Mouse (Mus musculus) heart, embryonic 14.5 days (tissue): ENCODE measurements at regions not wholly inside any gene's neighbourhood (a gene's known extent, or its start where the extent isn't known, plus 50 kb on each side); places are given as distances from the start of the nearest gene placed in this dataset.
"Not testable (repeated sequence)": the region's sequence is repeated elsewhere in the genome, so short reads cannot be mapped to it uniquely, and the experiment has no call there.

Experiments
- ATAC-seq: fragments of 200-750 bp; cut with Nextera tagmentation; 2 replicates; pipeline ENCODE4 v1.8.0; 2017; ENCODE audit warnings: low read depth, moderate TSS enrichment; ENCODE audit not compliant: insufficient number of reproducible peaks, insufficient read depth, low FRiP score
- H3K27ac ChIP-seq, 2 experiments: fragments of 200-500 bp in 1 of 2; fragments of 300-500 bp in 1 of 2; sonication (generic) in 1 of 2; replicated peaks in 1 of 2; 2 replicates each; pipeline ENCODE4 v1.5.1; 2012 to 2014; ENCODE audit warnings: low read depth in 2 of 2, low read length in 2 of 2, control low read depth in 1 of 2, mild to moderate bottlenecking in 1 of 2, mixed read lengths in 1 of 2; ENCODE audit not compliant: control insufficient read depth in 1 of 2, insufficient read depth in 1 of 2
- H3K27me3 ChIP-seq: fragments of 300-500 bp; sonication (generic); 2 replicates; pipeline ENCODE4 v1.6.1; 2014; ENCODE audit warnings: mild to moderate bottlenecking, low read length, control low read depth; ENCODE audit not compliant: control insufficient read depth, insufficient read depth
- H3K36me3 ChIP-seq: fragments of 300-500 bp; sonication (generic); 2 replicates; pipeline ENCODE4 v1.6.1; 2014; ENCODE audit warnings: mild to moderate bottlenecking, control low read depth, low read length, mixed read lengths; ENCODE audit not compliant: control insufficient read depth, insufficient read depth
- H3K4me1 ChIP-seq, 2 experiments: fragments of 200-500 bp in 1 of 2; fragments of 300-500 bp in 1 of 2; sonication (generic) in 1 of 2; 2 replicates each; pipeline ENCODE4 v1.6.1; 2012 to 2014; ENCODE audit warnings: low read length in 2 of 2, control low read depth in 1 of 2, mixed read lengths in 1 of 2; ENCODE audit not compliant: control insufficient read depth in 2 of 2, insufficient read depth in 2 of 2
- H3K4me2 ChIP-seq: fragments of 300-500 bp; sonication (generic); 2 replicates; pipeline ENCODE4 v1.6.1; 2014; ENCODE audit warnings: mild to moderate bottlenecking, low read length
- H3K4me3 ChIP-seq, 2 experiments: fragments of 200-500 bp in 1 of 2; fragments of 300-500 bp in 1 of 2; sonication (generic) in 1 of 2; 2 replicates each; pipeline ENCODE4 v1.5.1; 2012 to 2014; ENCODE audit warnings: low read length in 2 of 2, mild to moderate bottlenecking in 2 of 2, control low read depth in 1 of 2, low read depth in 1 of 2, moderate library complexity in 1 of 2; ENCODE audit not compliant: control insufficient read depth in 1 of 2, insufficient read depth in 1 of 2
- H3K9ac ChIP-seq: fragments of 300-500 bp; sonication (generic); 2 replicates; pipeline ENCODE4 v1.6.1; 2014; ENCODE audit warnings: mild to moderate bottlenecking, low read length
- H3K9me3 ChIP-seq: fragments of 300-500 bp; sonication (generic); 2 replicates; pipeline ENCODE4 v1.6.1; 2016; ENCODE audit warnings: low read length, control low read depth; ENCODE audit not compliant: control insufficient read depth
- WGBS: fragments of 180-500 bp; shearing (Covaris S2); extraction: QIAGEN DNeasy Blood & Tissue Kit; methylation state at CpG from one replicate; pipeline ENCODE4 v1.1.7; 2014; 5-methylcytosine and 5-hydroxymethylcytosine counted together

DNA sequence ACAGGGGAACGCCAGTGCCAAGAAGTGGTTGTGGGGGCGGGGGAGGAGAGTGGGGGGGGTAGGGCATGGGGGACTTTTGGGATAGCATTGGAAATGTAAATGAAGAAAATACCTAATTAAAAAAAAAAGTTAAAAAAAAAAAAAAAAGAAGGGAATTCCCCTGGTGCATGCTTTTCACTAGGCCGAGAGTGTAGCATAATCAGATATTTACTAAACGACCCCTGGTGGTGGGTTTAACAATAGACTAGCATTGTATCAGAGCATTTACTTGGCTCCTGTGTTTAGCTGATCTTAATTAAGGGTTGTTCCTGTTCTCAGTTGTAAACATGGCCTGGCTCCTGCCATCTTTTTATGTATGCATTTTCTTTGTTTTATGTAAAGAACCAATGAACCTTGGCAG, 126.2 kb upstream of the Fam3c start:
- H3K36me3 ChIP-seq, ATAC-seq, H3K9ac ChIP-seq, H3K27ac ChIP-seq, H3K4me1 ChIP-seq, H3K4me2 ChIP-seq, H3K9me3 ChIP-seq, H3K4me3 ChIP-seq, H3K27me3 ChIP-seq: not testable (repeated sequence)
- 80% methylated on average over 4 of the region's 4 CpGs for WGBS

DNA sequence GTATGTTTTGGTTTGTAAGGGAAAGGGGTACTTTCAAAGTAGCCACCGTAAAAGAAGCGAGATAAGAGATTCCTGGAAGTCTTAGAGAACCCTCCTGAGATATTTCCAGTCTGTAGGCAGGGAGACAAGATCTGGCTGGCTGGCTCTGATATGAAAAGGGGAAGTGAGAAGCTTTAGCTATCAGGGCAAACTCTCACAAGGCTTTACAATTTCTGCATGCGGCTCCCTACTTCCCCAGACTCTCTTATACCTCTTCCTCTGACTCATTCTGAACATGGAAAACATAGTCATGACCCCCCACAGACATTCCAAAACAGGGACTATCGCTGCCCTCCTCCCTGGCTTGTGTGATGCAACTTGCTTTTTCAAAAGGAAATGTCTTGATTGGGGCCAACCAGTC, 118.6 kb upstream of the Fam3c start:
- no peaks in the 10 kb centered on the region for H3K9me3 ChIP-seq
- WGBS, result 37% methylated on average over 4 of the region's 4 CpGs
- H3K4me1 ChIP-seq, result no peaks in the 10 kb centered on the region
- H3K9ac ChIP-seq, result no peak overlapping the region
- no peak overlapping the region for H3K4me2 ChIP-seq
- no peak overlapping the region for H3K4me3 ChIP-seq
- H3K36me3 ChIP-seq, result no peaks in the 10 kb centered on the region
- no peak for ATAC-seq
- H3K27ac ChIP-seq, result no peak overlapping the region
- no peaks in the 10 kb centered on the region for H3K27me3 ChIP-seq

DNA sequence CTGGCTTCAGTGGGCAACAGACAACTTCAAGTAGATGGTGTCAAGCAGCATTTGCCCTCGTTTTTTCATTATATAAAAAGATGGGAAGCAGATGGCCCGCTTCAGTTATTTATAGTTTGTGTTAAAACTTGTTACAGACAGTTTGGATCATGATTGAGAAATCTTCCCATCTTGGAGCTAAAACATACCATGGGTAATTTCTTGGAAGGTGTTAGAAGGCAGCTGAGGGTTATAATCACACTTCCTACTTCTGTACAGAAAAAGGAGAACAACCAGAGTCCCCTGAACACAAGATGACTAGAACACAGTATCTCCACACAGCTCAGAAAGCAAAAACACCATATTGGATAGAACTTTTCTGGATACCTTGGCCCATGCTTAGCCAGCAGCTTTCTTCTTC, 118.0 kb upstream of the Fam3c start:
- 53% methylated on average over 2 of the region's 2 CpGs for WGBS
- no peak overlapping the region for H3K9ac ChIP-seq
- H3K9me3 ChIP-seq, result no peaks in the 10 kb centered on the region
- H3K4me1 ChIP-seq, result no peaks in the 10 kb centered on the region
- no peak overlapping the region for H3K4me3 ChIP-seq
- no peaks in the 10 kb centered on the region for H3K36me3 ChIP-seq
- H3K4me2 ChIP-seq, result no peak overlapping the region
- H3K27me3 ChIP-seq, result no peaks in the 10 kb centered on the region
- no peak overlapping the region for H3K27ac ChIP-seq
- no peak for ATAC-seq

DNA sequence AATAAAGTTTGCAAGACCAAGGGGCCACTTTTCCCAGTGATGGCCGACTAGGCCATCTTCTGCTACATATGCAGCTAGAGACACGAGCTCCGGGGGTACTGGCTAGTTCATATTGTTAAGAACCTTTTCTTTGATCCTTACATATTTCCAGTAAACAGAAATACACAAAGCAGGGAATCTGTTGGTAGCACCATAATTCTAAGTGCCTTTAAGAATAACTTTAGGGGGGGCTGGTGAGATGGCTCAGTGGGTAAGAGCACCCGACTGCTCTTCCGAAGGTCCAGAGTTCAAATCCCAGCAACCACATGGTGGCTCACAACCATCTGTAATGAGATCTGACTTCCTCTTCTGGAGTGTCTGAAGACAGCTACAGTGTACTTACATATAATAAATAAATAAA, 116.4 kb upstream of the Fam3c start:
- not testable (repeated sequence) for H3K27ac ChIP-seq, H3K4me1 ChIP-seq, ATAC-seq, H3K27me3 ChIP-seq, H3K36me3 ChIP-seq, H3K9me3 ChIP-seq, H3K9ac ChIP-seq, H3K4me3 ChIP-seq, H3K4me2 ChIP-seq
- WGBS, result 86% methylated on average over 5 of the region's 5 CpGs

DNA sequence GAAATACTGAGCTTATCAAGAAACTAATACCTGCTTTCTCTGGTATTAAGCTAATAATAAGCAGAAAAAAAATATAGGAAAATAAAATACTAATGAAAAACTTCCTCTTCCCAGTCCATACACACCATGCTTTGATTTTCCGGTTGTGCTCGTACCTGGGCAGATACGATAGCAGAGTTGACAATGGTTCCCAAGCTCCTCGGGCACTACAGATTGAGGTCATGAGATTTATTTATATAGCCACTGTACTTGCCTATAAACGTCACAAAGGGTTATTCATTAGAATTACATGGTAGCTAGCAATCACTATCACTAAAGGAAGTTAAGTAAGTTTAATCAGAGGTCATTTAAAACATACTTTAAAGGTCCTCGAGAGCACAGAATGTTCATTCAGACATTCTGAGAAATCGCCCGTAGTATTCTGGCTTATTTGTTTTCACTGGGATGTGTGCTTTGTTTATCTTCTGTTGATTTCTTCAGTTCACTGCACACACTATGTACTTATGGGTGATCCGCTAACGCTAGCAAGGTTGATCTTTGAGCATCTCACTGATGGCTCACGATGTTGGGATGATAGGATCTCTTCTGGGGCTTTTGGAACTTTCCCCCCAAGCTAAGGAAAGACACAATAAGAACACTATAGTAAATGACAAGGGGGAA, 111.4 kb upstream of the Fam3c start:
- no peak overlapping the region for H3K9ac ChIP-seq
- no peaks in the 10 kb centered on the region for H3K27me3 ChIP-seq
- no peaks in the 10 kb centered on the region for H3K36me3 ChIP-seq
- no peak overlapping the region for H3K4me3 ChIP-seq
- H3K27ac ChIP-seq, result no peak overlapping the region
- no peaks in the 10 kb centered on the region for H3K4me1 ChIP-seq
- H3K4me2 ChIP-seq, result no peak overlapping the region
- 79% methylated on average over 11 of the region's 11 CpGs for WGBS
- H3K9me3 ChIP-seq, result no peaks in the 10 kb centered on the region
- ATAC-seq, result no peak

DNA sequence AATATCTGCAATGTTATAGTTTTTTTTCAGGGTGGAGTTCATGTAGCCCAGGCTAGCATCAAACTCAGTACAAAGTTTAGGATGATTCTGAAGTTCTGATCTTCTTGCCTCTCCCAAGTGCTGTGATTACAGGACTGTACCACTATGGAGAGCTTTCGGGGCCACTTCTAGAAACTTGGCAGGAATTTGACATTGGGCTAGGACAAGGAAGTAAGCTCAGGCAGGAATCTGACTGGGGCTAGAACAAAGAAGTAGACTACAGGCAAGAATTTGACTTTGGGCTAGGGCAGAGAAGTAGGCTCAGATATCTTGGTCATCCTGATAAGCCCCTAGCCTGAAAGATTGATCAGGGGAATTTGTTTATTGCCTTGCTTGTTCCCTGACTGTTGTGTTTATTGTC, 109.9 kb upstream of the Fam3c start:
- H3K4me3 ChIP-seq, result no peak overlapping the region
- no peak overlapping the region for H3K9ac ChIP-seq
- ATAC-seq, result no peak
- no peak overlapping the region for H3K4me2 ChIP-seq
- no peak overlapping the region for H3K27ac ChIP-seq
- 79% methylated on average over 1 of the region's 1 CpGs for WGBS
- no peaks in the 10 kb centered on the region for H3K4me1 ChIP-seq
- H3K36me3 ChIP-seq, result no peaks in the 10 kb centered on the region
- no peaks in the 10 kb centered on the region for H3K9me3 ChIP-seq
- H3K27me3 ChIP-seq, result no peaks in the 10 kb centered on the region

DNA sequence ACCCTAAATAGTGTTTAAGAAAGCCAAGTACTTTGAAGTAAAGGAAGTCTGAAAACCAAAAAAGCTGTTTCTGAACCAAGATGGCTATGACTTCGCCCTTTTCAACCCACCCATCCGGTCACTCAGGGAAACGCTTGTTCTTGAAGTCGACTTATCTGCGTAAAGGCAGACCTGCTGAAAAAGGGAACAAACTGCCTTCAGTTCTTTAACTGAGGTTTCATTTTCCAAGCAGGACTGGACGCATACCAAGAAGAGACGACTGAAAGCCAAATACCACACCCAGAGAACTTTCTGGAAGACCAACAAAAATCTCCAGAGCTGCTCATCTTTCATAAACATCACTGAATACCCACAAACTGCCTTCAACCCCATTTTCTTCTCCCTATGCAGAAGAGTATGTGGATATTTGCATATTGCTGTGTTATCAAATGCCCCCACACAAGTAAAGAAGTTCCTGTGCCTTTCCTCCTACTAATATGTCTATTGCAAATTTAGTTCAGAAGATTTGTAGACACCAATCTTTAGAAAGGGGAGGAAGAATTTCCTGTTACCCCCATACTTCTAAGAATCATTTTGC, 103.5 kb upstream of the Fam3c start:
- H3K27me3 ChIP-seq, result no peaks in the 10 kb centered on the region
- H3K9me3 ChIP-seq, result no peaks in the 10 kb centered on the region
- H3K4me1 ChIP-seq, result no peaks in the 10 kb centered on the region
- no peak overlapping the region for H3K4me2 ChIP-seq
- H3K27ac ChIP-seq, result no peak overlapping the region
- no peak overlapping the region for H3K4me3 ChIP-seq
- 67% methylated on average over 7 of the region's 7 CpGs for WGBS
- no peak for ATAC-seq
- H3K36me3 ChIP-seq, result no peaks in the 10 kb centered on the region
- no peak overlapping the region for H3K9ac ChIP-seq

DNA sequence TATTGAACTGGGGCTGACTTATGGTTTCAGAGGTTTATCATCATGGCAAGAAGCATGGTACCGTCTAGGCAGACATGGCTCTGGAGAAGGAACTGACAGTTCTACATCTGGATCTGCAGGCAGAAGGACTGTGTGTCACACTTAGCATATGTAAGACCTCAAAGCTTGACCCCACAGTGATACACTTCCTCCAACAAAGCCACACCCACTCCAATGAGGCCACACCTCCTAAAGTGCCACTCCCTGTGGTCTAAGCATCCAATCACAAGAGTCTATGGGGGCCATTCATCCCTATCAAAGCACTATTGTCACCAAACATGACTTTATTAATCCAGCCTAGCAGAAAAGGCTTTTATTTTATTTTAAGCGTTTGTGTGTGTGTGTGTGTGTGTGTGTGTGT, 96.2 kb upstream of the Fam3c start:
- 81% methylated on average over 2 of the region's 2 CpGs for WGBS
- H3K4me2 ChIP-seq, result no peak overlapping the region
- no peak overlapping the region for H3K27ac ChIP-seq
- H3K4me1 ChIP-seq, result no peaks in the 10 kb centered on the region
- no peak for ATAC-seq
- H3K9me3 ChIP-seq, result no peaks in the 10 kb centered on the region
- H3K9ac ChIP-seq, result no peak overlapping the region
- H3K36me3 ChIP-seq, result no peaks in the 10 kb centered on the region
- H3K4me3 ChIP-seq, result no peak overlapping the region
- no peaks in the 10 kb centered on the region for H3K27me3 ChIP-seq
